Mouse (Mus musculus) limb, embryonic 14.5 days (tissue): ENCODE data around the gene Pawr. TPM values are rescaled to one million over a fixed set of nuclear protein-coding genes. Genes with fewer than 3 reads are reported as not detected.
A peak's percentile ranks its signal among the peaks of the same experiment; 100 is the strongest.

Source experiments
- ATAC-seq: fragments of 200-750 bp; cut with Nextera tagmentation; 2 replicates; pipeline ENCODE4 v1.8.0; 2017; ENCODE audit warnings: low read depth, moderate number of reproducible peaks, moderate TSS enrichment; ENCODE audit not compliant: low FRiP score
- DNase-seq: peaks from one replicate; pipeline ENCODE4 v3.0.0-alpha.2; 2015; ENCODE audit warnings: low spot score
- H3K27ac ChIP-seq: fragments of 300-500 bp; sonication (generic); replicated peaks from 2 replicates; pipeline ENCODE4 v1.5.1; 2014; ENCODE audit warnings: low read depth, mild to moderate bottlenecking, low read length, moderate library complexity, mixed read lengths
- H3K27me3 ChIP-seq: fragments of 300-500 bp; sonication (generic); 2 replicates; pipeline ENCODE4 v1.6.1; 2014; ENCODE audit warnings: low read length, mixed read lengths; ENCODE audit not compliant: control insufficient read depth, insufficient read depth
- H3K36me3 ChIP-seq: fragments of 300-500 bp; sonication (generic); 2 replicates; pipeline ENCODE4 v1.6.1; 2014; ENCODE audit warnings: mild to moderate bottlenecking, low read length, moderate library complexity, mixed read lengths; ENCODE audit not compliant: control insufficient read depth, insufficient read depth
- H3K4me1 ChIP-seq: fragments of 300-500 bp; sonication (generic); 2 replicates; pipeline ENCODE4 v1.6.1; 2014; ENCODE audit warnings: antibody characterized with exemption, low read length, mixed read lengths; ENCODE audit not compliant: control insufficient read depth, insufficient read depth
- H3K4me2 ChIP-seq: fragments of 300-500 bp; sonication (generic); replicated peaks from 2 replicates; pipeline ENCODE4 v1.6.1; 2014; ENCODE audit warnings: low read depth, mild to moderate bottlenecking, low read length, moderate library complexity; ENCODE audit not compliant: severe bottlenecking
- H3K4me3 ChIP-seq: fragments of 300-500 bp; sonication (generic); replicated peaks from 2 replicates; pipeline ENCODE4 v1.5.1; 2014; ENCODE audit warnings: low read length
- H3K9ac ChIP-seq: fragments of 300-500 bp; sonication (generic); 2 replicates; pipeline ENCODE4 v1.6.1; 2014; ENCODE audit warnings: mild to moderate bottlenecking, low read depth, low read length, moderate library complexity; ENCODE audit not compliant: severe bottlenecking
- H3K9me3 ChIP-seq: fragments of 300-500 bp; sonication (generic); 2 replicates; pipeline ENCODE4 v1.6.1; 2016; ENCODE audit warnings: low read length; ENCODE audit not compliant: control insufficient read depth
- POLR2A ChIP-seq: fragments of 200-500 bp; IDR thresholded peaks from 2 replicates; pipeline ENCODE4 v1.8.0; 2012; ENCODE audit warnings: inconsistent platforms, mild to moderate bottlenecking, moderate library complexity, borderline replicate concordance; ENCODE audit not compliant: insufficient read depth, insufficient read length; ENCODE audit errors: extremely low read depth
- WGBS: fragments of 180-500 bp; shearing (Covaris S2); extraction: QIAGEN DNeasy Blood & Tissue Kit; methylation state at CpG from one replicate; pipeline ENCODE4 v1.1.7; 2014; 5-methylcytosine and 5-hydroxymethylcytosine counted together
- polyA plus RNA-seq, 2 experiments: library from polyadenylated mRNA; depleted of rRNA in 1 of 2; stranded (reverse) in 1 of 2; unstranded in 1 of 2; fragments of >200 nt; fragmentation: Nextera tagmentation in 1 of 2; extraction: Ambion mirVana in 1 of 2; gene quantifications; 2 replicates each; pipeline versions ENCODE4 v1.2.1 to v1.2.3; 2012 to 2014

Pawr gene
- 2.8 and 3.1 TPM in 2 replicates for polyA plus RNA-seq (2012; rRNA removed)
- polyA plus RNA-seq (2014; fragmentation: Nextera tagmentation; extraction: Ambion mirVana), result 3.5 and 4.6 TPM in 2 replicates

- Histone ChIP-seq H3K27me3 (peaks cover 17% of the 10 kb centered on the region), H3K9ac (peak within 1 kb of the TSS; percentile 65), H3K4me1 (no peaks in the 10 kb centered on the region; the same call in 1 of the 2 replicates), H3K27ac (no peak within 1 kb of the TSS), H3K9me3 (no peaks in the 10 kb centered on the region), H3K36me3 (no peaks in the 10 kb centered on the region), H3K4me2 (peak within 1 kb of the TSS; percentile 97), H3K4me3 (peak within 1 kb of the TSS; percentile 72)
- ATAC-seq, result peak; percentile 91
- DNase-seq, result peak; percentile 64
- peak; percentile 29; the same call in 1 of the 2 replicates for TF ChIP-seq POLR2A
- WGBS, result under 1% methylated on average over 47 of the region's 85 CpGs
Measured at GRCm38 (mm10) chr10:108331784-108332561, at the start of gene Pawr. Pawr (plus strand) TSS chr10:108332121.

GRCm38 (mm10) chr10:108282351-108282750 lies 49.6 kb upstream of the Pawr start:
- no peak for DNase-seq
- no peak overlapping the region for H3K9ac ChIP-seq

GRCm38 (mm10) chr10:108283418-108283817 lies 48.5 kb upstream of the Pawr start:
- Histone ChIP-seq H3K4me3 (no peak overlapping the region), H3K4me1 (no peaks in the 10 kb centered on the region), H3K36me3 (peaks cover 13% of the 10 kb centered on the region), H3K4me2 (no peak overlapping the region), H3K27ac (no peak overlapping the region), H3K9ac (no peak overlapping the region), H3K27me3 (no peaks in the 10 kb centered on the region), H3K9me3 (no peaks in the 10 kb centered on the region)
- ATAC-seq (no peak), DNase-seq (no peak)
- 97% methylated on average over 2 of the region's 2 CpGs for WGBS
- TF ChIP-seq POLR2A, result no peak

More at GRCm38 (mm10) chr10:108282351-108282750, 49.6 kb upstream of the Pawr start:
- no peak for ATAC-seq
- TF ChIP-seq POLR2A, result no peak
- Histone ChIP-seq H3K9me3 (no peaks in the 10 kb centered on the region), H3K4me2 (no peak overlapping the region), H3K4me1 (no peaks in the 10 kb centered on the region), H3K4me3 (no peak overlapping the region), H3K36me3 (peaks cover 19% of the 10 kb centered on the region), H3K27ac (no peak overlapping the region), H3K27me3 (no peaks in the 10 kb centered on the region)
- 91% methylated on average over 6 of the region's 6 CpGs for WGBS

GRCm38 (mm10) chr10:108283837-108284236 lies 48.1 kb upstream of the Pawr start:
- H3K4me2 ChIP-seq, result no peak overlapping the region
- 90% methylated on average over 4 of the region's 4 CpGs for WGBS
- no peak for DNase-seq
- ATAC-seq, result no peak
- peaks cover 13% of the 10 kb centered on the region for H3K36me3 ChIP-seq
- no peak overlapping the region for H3K9ac ChIP-seq
- H3K9me3 ChIP-seq, result no peaks in the 10 kb centered on the region
- no peaks in the 10 kb centered on the region for H3K4me1 ChIP-seq
- TF ChIP-seq POLR2A, result no peak
- no peak overlapping the region for H3K4me3 ChIP-seq
- H3K27ac ChIP-seq, result no peak overlapping the region; the same call in 1 of the 2 replicates
- H3K27me3 ChIP-seq, result no peaks in the 10 kb centered on the region

- DNase-seq (no peak), ATAC-seq (no peak)
- Histone ChIP-seq H3K4me3 (no peak overlapping the region), H3K36me3 (peaks cover 13% of the 10 kb centered on the region), H3K9me3 (no peaks in the 10 kb centered on the region), H3K27ac (no peak overlapping the region), H3K9ac (no peak overlapping the region), H3K4me1 (no peaks in the 10 kb centered on the region), H3K4me2 (no peak overlapping the region), H3K27me3 (no peaks in the 10 kb centered on the region)
- 80% methylated on average over 4 of the region's 4 CpGs for WGBS
- TF ChIP-seq POLR2A, result no peak
Measured at GRCm38 (mm10) chr10:108284445-108284844, 47.5 kb upstream of the Pawr start.
